Mouse (Mus musculus) kidney, adult 8-10 months (tissue): Measurements from ENCODE around the gene Ran.

Experiments
- DNase-seq, 2 experiments: peaks; one replicate each; pipeline ENCODE4 v3.0.0; 2022

Ran gene

GRCm38 (mm10) chr5:129065946-129066345, 46.1 kb downstream of the Ran start:
- no peak for DNase-seq

- DNase-seq, result no peak
Observed at GRCm38 (mm10) chr5:129066541-129067230, 46.8 kb downstream of the Ran start.

- DNase-seq, result no peak
Observed at GRCm38 (mm10) chr5:129067231-129067834, 47.5 kb downstream of the Ran start.

- DNase-seq, result no peak
Observed at GRCm38 (mm10) chr5:129071761-129072280, 52.0 kb downstream of the Ran start.

GRCm38 (mm10) chr5:129073404-129073803, 53.5 kb downstream of the Ran start:
- no peak for DNase-seq
